Mouse (Mus musculus) retina, embryonic 14.5 days (tissue): ENCODE results near the gene Nkx2-5.

Source experiments
- DNase-seq: peaks from one replicate; pipeline ENCODE4 v3.0.0-alpha.2; 2015; ENCODE audit warnings: low spot score

Gene Nkx2-5

DNA sequence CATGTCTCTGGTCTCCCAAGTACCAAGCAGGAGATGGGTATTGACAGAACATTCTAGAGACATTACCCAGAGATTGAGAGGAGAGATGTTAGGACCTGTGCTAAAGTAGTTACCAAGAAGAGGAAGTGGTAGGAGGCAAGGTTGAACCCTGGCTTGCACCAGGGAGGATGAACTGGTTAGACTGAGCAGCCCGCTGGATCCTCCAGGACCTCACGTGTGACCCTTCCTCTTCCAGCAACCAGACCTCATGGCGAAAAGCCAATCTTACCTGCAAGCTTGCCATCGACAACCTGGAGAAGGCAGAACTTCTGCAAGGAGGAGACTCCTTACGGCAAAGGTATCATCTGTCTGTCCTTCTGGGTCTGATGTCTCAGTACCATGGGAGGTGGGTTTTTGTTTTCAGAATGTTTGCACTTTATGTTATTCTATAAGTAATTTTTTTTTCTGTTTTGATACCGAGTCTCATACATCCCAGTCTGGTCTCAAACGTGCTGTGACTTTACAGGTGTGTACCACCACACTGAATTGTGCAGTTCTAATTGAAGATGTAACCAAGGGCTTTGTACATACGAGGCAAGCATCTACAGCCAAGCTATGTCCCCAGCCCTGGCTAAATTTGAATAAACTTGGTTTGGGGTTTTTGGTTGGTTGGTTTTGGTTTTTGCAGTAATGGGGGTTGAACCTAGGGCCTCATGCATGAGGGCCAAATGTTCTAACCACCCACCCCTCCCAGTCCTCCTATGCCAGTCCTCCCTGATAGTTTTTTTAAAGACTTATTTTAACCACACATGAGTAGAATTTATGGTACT, 55.1 kb downstream of the Nkx2-5 start:
- no peak for DNase-seq

GRCm38 (mm10) chr17:26788986-26789385, 55.8 kb downstream of the Nkx2-5 start:
- no peak for DNase-seq
